Mouse (Mus musculus) C2C12 (cell line): ENCODE data around the gene Jak2. TPM values are rescaled to one million over a fixed set of nuclear protein-coding genes. Genes with fewer than 3 reads are reported as not detected.

Source experiments
- H3K27me3 ChIP-seq: one replicate; pipeline ENCODE4 v1.6.1; 2011; ENCODE audit not compliant: control insufficient read depth, insufficient read depth, insufficient read length
- H3K36me3 ChIP-seq: one replicate; pipeline ENCODE4 v1.6.1; 2011; ENCODE audit not compliant: control insufficient read depth, insufficient read depth
- H3K4me3 ChIP-seq: one replicate; pipeline ENCODE4 v1.5.1; 2011; ENCODE audit warnings: mild to moderate bottlenecking, control low read depth; ENCODE audit not compliant: poor library complexity, insufficient read depth, severe bottlenecking
- H3K79me2 ChIP-seq: one replicate; pipeline ENCODE4 v1.6.1; 2011; ENCODE audit not compliant: control insufficient read depth, insufficient read depth
- H3K79me3 ChIP-seq: one replicate; pipeline ENCODE4 v1.6.1; 2011; ENCODE audit warnings: low read depth, control low read depth
- H3ac ChIP-seq: one replicate; pipeline ENCODE3; 2011; ENCODE audit warnings: low read depth; ENCODE audit not compliant: control insufficient read depth, insufficient read length
- CEBPB ChIP-seq: IDR thresholded peaks from one replicate; pipeline ENCODE4 v1.6.1; 2011; ENCODE audit warnings: low read depth, mild to moderate bottlenecking, control low read depth, moderate library complexity
- CTCF ChIP-seq: IDR thresholded peaks from one replicate; pipeline ENCODE4 v1.5.1; 2011; ENCODE audit not compliant: control insufficient read depth, insufficient read depth, insufficient read length
- FOSL1 ChIP-seq: IDR thresholded peaks from one replicate; pipeline ENCODE4 v1.8.0; 2011; ENCODE audit warnings: mild to moderate bottlenecking, low read length; ENCODE audit not compliant: poor library complexity, insufficient read depth, severe bottlenecking
- MAX ChIP-seq: IDR thresholded peaks from one replicate; pipeline ENCODE4 v1.6.1; 2011; ENCODE audit warnings: mild to moderate bottlenecking, control low read depth
- MYOD1 ChIP-seq: IDR thresholded peaks from one replicate; pipeline ENCODE4 v1.6.1; 2011; ENCODE audit warnings: low read depth; ENCODE audit not compliant: control insufficient read depth, insufficient read length
- MYOG ChIP-seq: IDR thresholded peaks from one replicate; pipeline ENCODE4 v1.6.1; 2011; ENCODE audit not compliant: control insufficient read depth, insufficient read length; ENCODE audit errors: extremely low read depth
- USF1 ChIP-seq: IDR thresholded peaks from one replicate; pipeline ENCODE4 v1.6.1; 2011; ENCODE audit warnings: low read depth, mild to moderate bottlenecking, control low read depth, moderate library complexity
- polyA plus RNA-seq: library from polyadenylated mRNA; unstranded; fragments of >200 nt; fragmentation: generic; extraction: Trizol; gene quantifications from one replicate; pipeline ENCODE4 v1.2.1, GENCODE M21; 2012; ENCODE audit warnings: missing spikeins

Gene Jak2
- polyA plus RNA-seq, 1 experiment: 4.3 TPM

DNA sequence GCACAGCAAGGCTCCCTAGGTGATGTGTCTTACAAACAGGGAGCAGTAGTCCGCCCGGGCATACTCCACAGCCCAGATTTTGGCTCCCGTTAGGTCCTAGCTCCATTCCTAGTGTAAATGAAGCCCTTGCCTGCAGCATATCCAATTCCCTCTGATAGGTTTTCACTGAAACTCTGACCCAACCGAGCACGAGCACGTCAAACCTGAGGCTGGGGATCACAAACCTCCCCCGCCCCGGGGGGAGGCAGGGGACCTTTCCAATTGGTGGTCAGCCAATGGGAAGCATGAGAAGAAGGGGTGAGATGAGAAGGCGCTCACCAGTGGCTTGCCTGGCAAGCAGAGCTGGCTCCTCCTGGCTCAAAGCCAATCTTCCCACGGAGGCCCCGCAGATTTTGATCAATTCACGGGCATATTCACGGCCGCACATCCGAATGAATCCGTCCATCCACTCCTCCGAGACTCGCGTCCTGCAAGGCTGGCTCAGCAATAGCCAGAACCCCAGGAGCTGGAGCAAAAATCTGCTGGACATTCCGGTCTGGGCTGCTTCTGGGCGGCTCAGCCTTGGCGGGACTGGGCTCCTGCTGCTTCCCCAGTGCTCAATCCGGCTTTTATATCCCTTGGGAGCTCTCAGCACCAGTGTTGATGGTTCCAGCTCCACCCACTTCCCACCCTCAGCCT lies 82.6 kb downstream of the Jak2 start, which contains the start of gene Rln1:
Rln1 (minus strand) TSS at position 603 of the 678 bp plus-strand sequence.
- Histone ChIP-seq H3K27me3 (peaks cover 15% of the 10 kb centered on the region), H3K36me3 (no peaks in the 10 kb centered on the region), H3K79me3 (no peaks in the 10 kb centered on the region), H3K4me3 (no peak within 1 kb of the TSS), H3ac (no peak within 1 kb of the TSS), H3K79me2 (no peaks in the 10 kb centered on the region)
- TF ChIP-seq USF1: no peak
- no peak for TF ChIP-seq MYOG
- no peak for TF ChIP-seq CTCF
- no peak for TF ChIP-seq CEBPB
- TF ChIP-seq MYOD1: no peak
- TF ChIP-seq FOSL1: no peak
- no peak for TF ChIP-seq MAX

DNA sequence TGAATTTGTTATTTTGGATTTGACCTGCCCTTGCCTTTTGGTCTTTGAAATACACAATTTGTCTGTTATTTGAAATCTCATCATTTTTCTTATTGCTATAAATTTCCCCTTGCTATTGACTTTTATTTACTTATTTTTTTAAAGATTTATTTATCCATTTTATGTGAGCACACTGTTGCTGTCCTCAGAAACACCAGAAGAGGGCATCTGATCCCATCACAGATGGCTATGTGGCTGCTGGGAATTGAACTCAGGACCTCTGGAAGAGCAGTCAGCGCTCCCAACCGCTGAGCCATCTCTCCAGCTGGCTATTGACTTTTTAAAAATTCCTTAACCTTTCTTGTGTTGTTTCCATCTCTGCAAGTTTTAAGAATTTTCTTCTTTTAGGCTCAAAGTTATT lies 85.0 kb downstream of the Jak2 start:
- H3K79me3 ChIP-seq: no peaks in the 10 kb centered on the region
- H3K4me3 ChIP-seq: no peak overlapping the region
- TF ChIP-seq CEBPB: no peak
- no peak for TF ChIP-seq FOSL1
- H3ac ChIP-seq: no peak overlapping the region
- H3K79me2 ChIP-seq: no peaks in the 10 kb centered on the region
- H3K36me3 ChIP-seq: no peaks in the 10 kb centered on the region
- peaks cover 15% of the 10 kb centered on the region for H3K27me3 ChIP-seq

DNA sequence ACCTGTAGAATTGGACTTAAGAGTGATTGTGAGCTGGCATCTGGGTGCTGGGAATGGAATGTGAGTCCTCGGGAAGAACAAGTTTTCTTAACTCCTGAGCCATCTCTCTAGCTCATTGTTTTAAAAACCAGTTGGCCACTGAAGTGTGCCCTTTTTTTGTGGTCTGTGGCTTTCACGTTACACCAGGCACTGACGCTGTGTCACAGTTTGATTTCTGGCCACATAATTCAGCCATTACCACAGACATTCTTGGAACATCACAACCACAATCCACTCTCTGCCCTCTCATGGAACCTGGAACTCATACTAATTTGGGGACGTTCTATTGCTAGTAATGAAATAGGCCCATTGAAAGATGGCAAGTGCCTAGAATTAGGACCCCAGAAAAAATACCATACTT lies 89.4 kb downstream of the Jak2 start:
- Histone ChIP-seq H3K36me3 (no peaks in the 10 kb centered on the region), H3K4me3 (no peak overlapping the region), H3K79me3 (no peaks in the 10 kb centered on the region), H3ac (no peak overlapping the region), H3K79me2 (no peaks in the 10 kb centered on the region), H3K27me3 (no peaks in the 10 kb centered on the region)
- TF ChIP-seq MAX (no peak), CTCF (no peak), USF1 (no peak), CEBPB (no peak), FOSL1 (no peak), MYOD1 (no peak), MYOG (no peak)

DNA sequence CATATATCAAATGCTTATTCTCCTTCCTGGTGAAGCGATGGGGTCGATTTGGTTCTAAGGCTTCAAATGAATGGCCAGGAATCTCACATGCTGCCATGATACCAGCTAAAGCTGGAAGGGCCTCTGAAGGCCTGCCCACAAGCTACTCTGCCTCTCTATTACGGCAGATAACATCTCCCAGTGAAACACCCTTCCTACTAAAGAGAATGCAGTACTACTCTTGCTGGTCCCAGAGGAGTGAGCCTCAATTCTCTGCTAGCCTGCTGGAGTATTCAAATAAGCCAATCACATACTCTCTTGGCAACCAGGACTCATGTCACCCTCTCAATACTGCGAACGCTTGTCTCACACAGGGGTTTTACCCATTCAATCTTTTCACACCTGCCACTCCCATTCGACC lies 90.7 kb downstream of the Jak2 start:
- Histone ChIP-seq H3K79me2 (no peaks in the 10 kb centered on the region), H3K4me3 (no peak overlapping the region), H3K79me3 (no peaks in the 10 kb centered on the region), H3ac (no peak overlapping the region), H3K27me3 (no peaks in the 10 kb centered on the region), H3K36me3 (no peaks in the 10 kb centered on the region)
- no peak for TF ChIP-seq MYOG
- TF ChIP-seq MAX: no peak
- TF ChIP-seq FOSL1: no peak
- TF ChIP-seq CEBPB: no peak
- no peak for TF ChIP-seq MYOD1
- TF ChIP-seq CTCF: no peak
- TF ChIP-seq USF1: no peak

DNA sequence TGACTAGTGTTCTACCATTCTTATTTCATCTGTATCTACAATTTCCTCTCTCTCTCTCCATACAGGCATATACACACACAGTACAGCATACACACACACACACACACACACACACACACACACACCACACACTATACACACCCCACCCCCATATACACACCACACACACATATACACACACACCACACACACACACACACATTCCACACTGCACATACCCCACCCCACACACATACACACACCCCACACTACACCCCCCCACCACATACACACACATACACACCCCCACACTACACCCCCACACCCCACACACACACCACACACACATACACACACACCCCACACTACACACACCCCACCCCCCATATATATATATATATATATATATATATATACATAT lies 93.2 kb downstream of the Jak2 start:
- H3ac ChIP-seq: no peak overlapping the region
- no peaks in the 10 kb centered on the region for H3K27me3 ChIP-seq
- H3K79me2 ChIP-seq: no peaks in the 10 kb centered on the region
- no peak for TF ChIP-seq CTCF
- TF ChIP-seq FOSL1: no peak
- TF ChIP-seq MYOG: no peak
- TF ChIP-seq MAX: no peak
- no peak for TF ChIP-seq CEBPB
- TF ChIP-seq MYOD1: no peak
- no peak for TF ChIP-seq USF1
- H3K4me3 ChIP-seq: no peak overlapping the region
- H3K36me3 ChIP-seq: no peaks in the 10 kb centered on the region
- no peaks in the 10 kb centered on the region for H3K79me3 ChIP-seq

DNA sequence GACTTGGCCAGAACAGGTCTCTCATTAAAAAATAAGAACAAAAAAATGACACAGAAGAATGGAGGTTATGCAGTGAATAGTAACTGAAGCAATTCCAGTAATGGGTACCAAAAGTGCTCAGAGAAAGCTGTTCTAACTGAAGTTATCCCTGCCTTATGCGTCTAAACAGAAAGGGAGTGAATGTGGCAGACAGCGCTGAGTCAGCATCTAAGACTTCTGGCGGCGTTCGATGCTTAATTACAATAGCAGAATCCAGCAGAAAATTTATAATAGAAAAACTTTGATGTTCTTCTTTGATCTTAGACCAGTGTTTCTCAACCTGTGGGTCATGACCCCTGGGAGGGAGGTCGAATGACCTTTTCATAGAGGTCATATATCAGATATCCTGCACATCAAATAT lies 94.0 kb downstream of the Jak2 start:
- Histone ChIP-seq H3K27me3 (no peaks in the 10 kb centered on the region), H3ac (no peak overlapping the region), H3K4me3 (no peak overlapping the region), H3K79me3 (no peaks in the 10 kb centered on the region), H3K36me3 (no peaks in the 10 kb centered on the region), H3K79me2 (no peaks in the 10 kb centered on the region)
- TF ChIP-seq MYOD1 (no peak), USF1 (no peak), CEBPB (no peak), FOSL1 (no peak), MAX (no peak), CTCF (no peak), MYOG (no peak)
